Mouse (Mus musculus) heart, adult 11 months (tissue): ENCODE data around the gene Cyp2d10.
A peak's percentile ranks its signal among the peaks of the same experiment; 100 is the strongest.

Experiments
- DNase-seq: peaks from one replicate; pipeline ENCODE4 v3.0.0; 2022

The Cyp2d10 gene

DNA sequence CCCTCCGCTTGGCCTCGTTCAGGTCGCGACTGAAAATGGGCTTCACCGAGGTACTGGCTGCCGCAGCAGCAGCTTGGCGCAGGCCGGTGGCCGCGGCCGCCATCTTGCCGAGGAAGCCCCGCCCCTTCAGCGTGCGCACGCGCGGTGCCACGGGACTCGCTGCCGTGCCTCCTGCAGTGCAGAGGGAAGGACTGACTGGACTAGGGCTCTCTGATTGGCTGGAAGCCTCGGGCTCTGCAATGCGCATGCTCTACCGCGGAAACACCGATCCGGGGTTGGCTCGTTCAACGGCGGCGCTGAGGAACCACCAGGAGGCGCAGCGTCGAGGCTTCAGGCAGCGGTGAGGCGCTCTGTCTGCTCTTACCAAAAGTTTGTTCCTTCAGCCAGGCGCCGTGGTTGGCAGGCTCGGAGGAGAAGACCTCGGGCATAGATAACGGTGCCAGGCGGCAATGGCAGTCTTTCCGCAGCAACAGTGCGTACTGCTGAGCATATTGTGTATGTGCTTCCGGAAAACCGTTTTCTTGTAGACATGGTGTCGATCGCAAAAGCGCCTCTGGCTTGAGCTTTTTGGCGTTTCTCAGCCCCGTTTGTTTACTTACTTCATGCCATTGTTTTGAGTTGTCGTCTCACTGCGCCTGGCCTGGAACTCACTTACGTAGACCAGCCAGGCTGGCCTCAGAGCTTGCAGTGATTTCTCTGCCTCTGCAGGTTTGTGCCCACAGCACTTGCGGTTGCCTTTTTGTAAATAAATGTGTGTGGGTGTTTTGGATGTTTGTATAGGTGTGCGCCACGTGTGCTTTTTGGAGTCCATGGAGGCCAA, 52.7 kb downstream of the Cyp2d10 start, which contains the start of gene Ndufa6:
Gene Ndufa6 (minus strand): TSS at position 197 of the 820 bp plus-strand sequence.
- DNase-seq, result peak; percentile 100

DNA sequence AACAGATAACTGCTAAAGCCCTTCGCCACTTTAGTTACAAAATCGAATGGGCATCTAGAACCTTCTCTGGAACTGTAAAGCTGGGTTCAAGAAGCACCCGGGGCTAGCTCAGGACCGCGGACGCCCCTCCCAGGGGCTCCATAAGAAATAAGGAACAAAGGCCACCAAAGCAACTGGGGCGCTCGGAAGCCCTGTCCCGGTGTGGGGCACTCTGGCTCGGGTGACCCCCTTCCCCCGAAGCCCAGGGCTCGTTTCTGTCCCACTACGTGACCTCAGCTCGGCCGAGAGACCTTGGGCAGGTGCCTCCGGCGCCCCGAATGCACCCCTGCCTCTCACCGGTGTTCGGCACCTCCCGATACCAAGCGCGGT, 53.3 kb downstream of the Cyp2d10 start:
- DNase-seq, result no peak

DNA sequence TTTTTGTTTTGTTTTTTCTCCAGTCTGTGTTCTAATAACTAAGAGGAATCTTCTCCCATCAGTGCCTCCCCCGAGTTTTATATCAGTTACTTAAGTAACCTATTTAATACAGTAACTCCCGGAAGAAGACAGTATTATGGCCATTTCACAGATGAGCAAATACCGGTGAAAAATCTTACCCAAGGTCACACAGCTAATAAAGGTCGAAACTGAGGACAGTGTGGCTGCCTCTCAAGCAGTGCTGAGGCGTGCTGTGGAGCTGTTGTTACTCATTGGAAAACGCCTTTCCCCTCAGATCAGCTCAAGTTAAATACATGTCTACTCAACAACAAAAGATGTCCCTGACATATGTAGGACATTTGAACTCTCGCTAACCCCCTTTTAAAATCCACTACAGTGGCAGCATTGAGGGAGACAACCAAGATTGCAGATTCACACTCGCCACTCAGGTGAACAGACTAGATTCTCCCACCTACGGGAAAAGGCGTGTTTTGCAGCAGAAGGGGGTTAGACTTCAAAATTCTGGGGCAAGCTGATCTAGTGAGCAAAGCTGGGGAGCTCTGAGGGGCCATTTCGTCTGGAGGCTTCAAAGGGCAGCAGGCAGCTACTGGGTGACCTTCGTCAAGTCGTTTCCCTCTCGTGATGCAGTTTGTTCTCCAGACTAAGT, 53.8 kb downstream of the Cyp2d10 start:
- peak; percentile 94 for DNase-seq
